Mouse (Mus musculus) heart, postnatal 14 days (tissue): ENCODE measurements around the gene Hoxc9. TPM values are rescaled to one million over a fixed set of nuclear protein-coding genes. Genes with fewer than 3 reads are reported as not detected.

Experiments
- DNase-seq, 2 experiments: peaks; one replicate each; pipeline ENCODE4 v3.0.0; 2021 to 2022
- intact Hi-C: fragments of 180-260 bp; cut with DNase I; formaldehyde crosslinking; loops from one replicate; pipeline ENCODE4 v1.15.1; 2025
- total RNA-seq, 2 experiments: library from RNA; stranded (reverse); gene quantifications; 2 replicates each; pipeline ENCODE4 v1.2.3; 2021

Gene Hoxc9
- total RNA-seq, 2 experiments from 2014 or later: not detected

- intact Hi-C loops: no loop called here
These were observed 20.2 kb upstream of the Hoxc9 start for GRCm38 (mm10) chr15:102955833-102956640.

GRCm38 (mm10) chr15:102956906-102957305, 19.3 kb upstream of the Hoxc9 start:
- DNase-seq: no peak
- intact Hi-C loops: no loop called here

More at GRCm38 (mm10) chr15:102955833-102956640, 20.2 kb upstream of the Hoxc9 start:
- no peak for DNase-seq

- no peak for DNase-seq
- intact Hi-C loops: no loop called here
These were observed 16.5 kb upstream of the Hoxc9 start for GRCm38 (mm10) chr15:102959663-102960191.

GRCm38 (mm10) chr15:102961728-102962127, 14.5 kb upstream of the Hoxc9 start:
- intact Hi-C loops: no loop called here

GRCm38 (mm10) chr15:102962492-102962891, 13.7 kb upstream of the Hoxc9 start:
- intact Hi-C loops: no loop called here
- no peak for DNase-seq

More at GRCm38 (mm10) chr15:102961728-102962127, 14.5 kb upstream of the Hoxc9 start:
- no peak for DNase-seq

GRCm38 (mm10) chr15:102963259-102963658, 13.0 kb upstream of the Hoxc9 start:
- intact Hi-C loops: no loop called here
- no peak for DNase-seq

GRCm38 (mm10) chr15:102963671-102964640, 12.3 kb upstream of the Hoxc9 start:
- intact Hi-C loops: no loop called here
- DNase-seq: peak in 1 of 2 experiments; percentile 28

GRCm38 (mm10) chr15:102965003-102965891, 11.0 kb upstream of the Hoxc9 start:
- intact Hi-C loops: no loop called here

GRCm38 (mm10) chr15:102965892-102966775, 10.1 kb upstream of the Hoxc9 start:
- peak; percentile 48 to 69 for DNase-seq
- intact Hi-C loops: no loop called here

More at GRCm38 (mm10) chr15:102965003-102965891, 11.0 kb upstream of the Hoxc9 start:
- no peak for DNase-seq

GRCm38 (mm10) chr15:102966776-102967311, 9.4 kb upstream of the Hoxc9 start, which contains the start of gene Hoxc10:
Hoxc10 (plus strand) TSS chr15:102966796.
- no peak for DNase-seq
- intact Hi-C loops: no loop called here

GRCm38 (mm10) chr15:102967312-102967510, 9.0 kb upstream of the Hoxc9 start, which contains the start of gene Hoxc5:
Hoxc5 (plus strand) TSS chr15:102967443.
- no peak for DNase-seq
- intact Hi-C loops: no loop called here

GRCm38 (mm10) chr15:102967511-102968397, 8.5 kb upstream of the Hoxc9 start:
- intact Hi-C loops: no loop called here
- DNase-seq: no peak

GRCm38 (mm10) chr15:102969296-102969695, 6.9 kb upstream of the Hoxc9 start:
- no peak for DNase-seq
- intact Hi-C loops: no loop called here

- intact Hi-C loops: loop anchor here (5.0 kb wide), 1 partner anchor 208 kb away; no protein-coding TSS in a partner anchor
- DNase-seq: no peak
These were observed 5.5 kb upstream of the Hoxc9 start for GRCm38 (mm10) chr15:102970740-102971139.

GRCm38 (mm10) chr15:102972254-102972653, 4.0 kb upstream of the Hoxc9 start:
- DNase-seq: no peak
- intact Hi-C loops: loop anchor here (5.0 kb wide), 1 partner anchor 210 kb away; no protein-coding TSS in a partner anchor

- intact Hi-C loops: loop anchor here (5.0 kb wide), 1 partner anchor 210 kb away; no protein-coding TSS in a partner anchor
- no peak for DNase-seq
These were observed 3.5 kb upstream of the Hoxc9 start for GRCm38 (mm10) chr15:102972753-102973152.

- no peak for DNase-seq
- intact Hi-C loops: no loop called here
These were observed 1.2 kb upstream of the Hoxc9 start for GRCm38 (mm10) chr15:102975034-102975433.
